In genomic region chr4:136248464-136249331, GRCm38 (mm10) we compare ENCODE assay signal across 8 mouse cellular contexts. TPM values are rescaled to one million over a fixed set of nuclear protein-coding genes. Genes with fewer than 3 reads are reported as not detected.
A peak's percentile ranks its signal among the peaks of the same experiment; 100 is the strongest.
DNase-seq lines count a peak whose midpoint lies in the region; ATAC-seq lines count a peak whose summit lies in the region.

No protein-coding gene starts in this region.

- peak overlapping the region; percentile 8; the same call in 1 of the 2 replicates for H3K9ac ChIP-seq in hindbrain, embryonic 15.5 days
- H3K9ac ChIP-seq in liver, embryonic 11.5 days (ENCODE audit: low read depth, low read length), result peak overlapping the region; percentile 41; the same call in 1 of the 2 replicates
- H3K9ac ChIP-seq in stomach, embryonic 16.5 days (ENCODE audit: low read length), result peak overlapping the region; percentile 73

- H3K9me3 ChIP-seq in embryonic facial prominence, embryonic 10.5 days, result no peaks in the 10 kb centered on the region
- no peaks in the 10 kb centered on the region for H3K9me3 ChIP-seq in hindbrain, embryonic 15.5 days
- H3K9me3 ChIP-seq in liver, embryonic 11.5 days (ENCODE audit: control insufficient read depth, low read length), result no peaks in the 10 kb centered on the region
- no peaks in the 10 kb centered on the region for H3K9me3 ChIP-seq in stomach, embryonic 16.5 days (replicated peaks; ENCODE audit: control insufficient read depth, low read length)

- H3K4me2 ChIP-seq in hindbrain, embryonic 15.5 days, result peak overlapping the region; percentile 67
- peak overlapping the region; percentile 72 for H3K4me2 ChIP-seq in liver, embryonic 11.5 days
- H3K4me2 ChIP-seq in stomach, embryonic 16.5 days (ENCODE audit: low read depth, low read length), result peak overlapping the region; percentile 91

- DNase-seq in CD4-positive, CD25-positive, alpha-beta regulatory T cell, adult 2 months (ENCODE audit: low read depth, low spot score), result peak; percentile 41
- peak; percentile 51 for DNase-seq in embryonic facial prominence, embryonic 10.5 days (ENCODE audit: low spot score)
- no peak for DNase-seq in liver, embryonic 11.5 days (ENCODE audit: low spot score)
- no peak for DNase-seq in right cerebral cortex, postnatal 36 days (ENCODE audit: low spot score in 2 of 2)

- H3K4me3 ChIP-seq in embryonic facial prominence, embryonic 10.5 days, result peak overlapping the region; percentile 65
- peak overlapping the region; percentile 36 for H3K4me3 ChIP-seq in hindbrain, embryonic 15.5 days
- peak overlapping the region; percentile 53 for H3K4me3 ChIP-seq in liver, embryonic 11.5 days (ENCODE audit: low read depth, low read length)
- peak overlapping the region; percentile 59 for H3K4me3 ChIP-seq in stomach, embryonic 16.5 days (replicated peaks; ENCODE audit: low read length)

- under 1% methylated on average over 37 of the region's 37 CpGs for WGBS in embryonic facial prominence, embryonic 10.5 days
- WGBS in hindbrain, embryonic 15.5 days, result under 1% methylated on average over 36 of the region's 37 CpGs
- 3% methylated on average over 37 of the region's 37 CpGs for WGBS in liver, embryonic 11.5 days
- 3% methylated on average over 37 of the region's 37 CpGs for WGBS in stomach, embryonic 16.5 days

- peak overlapping the region; percentile 26; the same call in 1 of the 2 replicates for H3K27ac ChIP-seq in embryonic facial prominence, embryonic 10.5 days (replicated peaks)
- no peak overlapping the region for H3K27ac ChIP-seq in hindbrain, embryonic 15.5 days (replicated peaks)
- no peak overlapping the region for H3K27ac ChIP-seq in liver, embryonic 11.5 days (ENCODE audit: low read depth, low read length)
- H3K27ac ChIP-seq in stomach, embryonic 16.5 days (ENCODE audit: low read length), result peak overlapping the region; percentile 82; the same call in 1 of the 2 replicates

- ATAC-seq in CD4-positive, CD25-positive, alpha-beta regulatory T cell, adult 4 months, result no peak
- ATAC-seq in hindbrain, embryonic 15.5 days (ENCODE audit: low FRiP score, low read depth), result no peak
- no peak; the same call in 1 of the 2 replicates for ATAC-seq in liver, embryonic 11.5 days (replicated peaks; ENCODE audit: low FRiP score)
- no peak for ATAC-seq in stomach, embryonic 16.5 days (ENCODE audit: insufficient read depth, low FRiP score)
- ATAC-seq in megakaryocyte progenitor cell, adult 5-6 weeks (replicated peaks; ENCODE audit: poor library complexity), result no peak

- no peaks in the 10 kb centered on the region for H3K36me3 ChIP-seq in embryonic facial prominence, embryonic 10.5 days (replicated peaks)
- H3K36me3 ChIP-seq in hindbrain, embryonic 15.5 days, result no peaks in the 10 kb centered on the region
- no peaks in the 10 kb centered on the region for H3K36me3 ChIP-seq in liver, embryonic 11.5 days (ENCODE audit: control insufficient read depth, insufficient read depth, low read length)
- 0 out of 2 replicates have a peak, but pooled peaks cover 2% of the 10 kb centered on the region for H3K36me3 ChIP-seq in stomach, embryonic 16.5 days (ENCODE audit: control insufficient read depth, insufficient read depth, low read length)

- peaks cover 91% of the 10 kb centered on the region for H3K27me3 ChIP-seq in embryonic facial prominence, embryonic 10.5 days (replicated peaks; ENCODE audit: low read depth, poor library complexity, severe bottlenecking)
- H3K27me3 ChIP-seq in hindbrain, embryonic 15.5 days, result peaks cover 60% of the 10 kb centered on the region
- H3K27me3 ChIP-seq in liver, embryonic 11.5 days (replicated peaks; ENCODE audit: control insufficient read depth, insufficient read depth, low read length), result peaks cover 72% of the 10 kb centered on the region
- H3K27me3 ChIP-seq in stomach, embryonic 16.5 days (ENCODE audit: control insufficient read depth, insufficient read depth, low read length), result peaks cover 17% of the 10 kb centered on the region

- H3K4me1 ChIP-seq in embryonic facial prominence, embryonic 10.5 days, result peaks cover 44% of the 10 kb centered on the region
- peaks cover 31% of the 10 kb centered on the region for H3K4me1 ChIP-seq in hindbrain, embryonic 15.5 days (replicated peaks)
- peaks cover 11% of the 10 kb centered on the region for H3K4me1 ChIP-seq in liver, embryonic 11.5 days (replicated peaks; ENCODE audit: control insufficient read depth, insufficient read depth, low read length)
- peaks cover 40% of the 10 kb centered on the region for H3K4me1 ChIP-seq in stomach, embryonic 16.5 days (ENCODE audit: control insufficient read depth, insufficient read depth, low read length)

RNA-seq across cellular contexts. Expression of gene Tcea3, which starts 1.2 kb away (rescaled TPM):
- 1 to 10 TPM in 1 of 2 experiments, not detected in 1; 1.2 TPM for polyA plus RNA-seq in CD4-positive, CD25-positive, alpha-beta regulatory T cell, adult 4 months (2017; shearing (Covaris generic))
- polyA plus RNA-seq in embryonic facial prominence, embryonic 10.5 days (2016; fragmentation: Nextera tagmentation; extraction: Ambion mirVana), result 0.83 and 0.97 TPM in 2 replicates
- 2.4 TPM in 2 replicates for polyA plus RNA-seq in hindbrain, embryonic 15.5 days (2015; fragmentation: Nextera tagmentation; extraction: Ambion mirVana)
- polyA plus RNA-seq in liver, embryonic 11.5 days (2014; fragmentation: Nextera tagmentation; extraction: Ambion mirVana), result 16.4 and 17.3 TPM in 2 replicates
- 23.9 and 29.1 TPM in 2 replicates for polyA plus RNA-seq in stomach, embryonic 16.5 days (2015; fragmentation: Nextera tagmentation; extraction: Ambion mirVana)
- total RNA-seq in megakaryocyte progenitor cell, adult 5-6 weeks (2015), result 0.10 TPM in 1 of 2 replicates, not detected in the other
- total RNA-seq in megakaryocyte progenitor cell, adult 5-6 weeks (2017), result 0.33 and 0.41 TPM in 2 replicates

RNA-seq across cellular contexts. Expression of gene Zfp46, which starts 35.8 kb away (rescaled TPM):
- polyA plus RNA-seq in CD4-positive, CD25-positive, alpha-beta regulatory T cell, adult 4 months (2017; shearing (Covaris generic)), result 10 to 100 TPM in 1 of 2 experiments, 1 to 10 TPM in 1; 9.7 to 12.3 TPM
- polyA plus RNA-seq in embryonic facial prominence, embryonic 10.5 days (2016; fragmentation: Nextera tagmentation; extraction: Ambion mirVana), result 24.2 and 26.2 TPM in 2 replicates
- polyA plus RNA-seq in hindbrain, embryonic 15.5 days (2015; fragmentation: Nextera tagmentation; extraction: Ambion mirVana), result 38.8 and 41.3 TPM in 2 replicates
- polyA plus RNA-seq in liver, embryonic 11.5 days (2014; fragmentation: Nextera tagmentation; extraction: Ambion mirVana), result 10.5 and 11.9 TPM in 2 replicates
- polyA plus RNA-seq in stomach, embryonic 16.5 days (2015; fragmentation: Nextera tagmentation; extraction: Ambion mirVana), result 23.9 and 25.9 TPM in 2 replicates
- total RNA-seq in megakaryocyte progenitor cell, adult 5-6 weeks (2015), result 6.7 and 7.7 TPM in 2 replicates
- 7.4 and 7.9 TPM in 2 replicates for total RNA-seq in megakaryocyte progenitor cell, adult 5-6 weeks (2017)

RNA-seq across cellular contexts. Expression of gene Asap3, which starts 42.5 kb away (rescaled TPM):
- polyA plus RNA-seq in CD4-positive, CD25-positive, alpha-beta regulatory T cell, adult 4 months (2017; shearing (Covaris generic)), result not detected
- polyA plus RNA-seq in embryonic facial prominence, embryonic 10.5 days (2016; fragmentation: Nextera tagmentation; extraction: Ambion mirVana), result 4.2 and 5.3 TPM in 2 replicates
- 5.8 and 6.5 TPM in 2 replicates for polyA plus RNA-seq in hindbrain, embryonic 15.5 days (2015; fragmentation: Nextera tagmentation; extraction: Ambion mirVana)
- 1.8 and 2.9 TPM in 2 replicates for polyA plus RNA-seq in liver, embryonic 11.5 days (2014; fragmentation: Nextera tagmentation; extraction: Ambion mirVana)
- 7.0 and 7.1 TPM in 2 replicates for polyA plus RNA-seq in stomach, embryonic 16.5 days (2015; fragmentation: Nextera tagmentation; extraction: Ambion mirVana)
- total RNA-seq in megakaryocyte progenitor cell, adult 5-6 weeks (2015), result not detected in 2 replicates
- total RNA-seq in megakaryocyte progenitor cell, adult 5-6 weeks (2017), result not detected in 2 replicates

Comparison
In these comparisons a context has a peak if more than half of its experiments do, and no peak if none do; other contexts are left out.
1. DNase-seq: peak in CD4-positive, CD25-positive, alpha-beta regulatory T cell, adult 2 months (single experiment) and embryonic facial prominence, embryonic 10.5 days (single experiment); none in liver, embryonic 11.5 days (single experiment) and right cerebral cortex, postnatal 36 days (0 of 2).
2. H3K27ac ChIP-seq: peak in embryonic facial prominence, embryonic 10.5 days (single experiment) and stomach, embryonic 16.5 days (single experiment); none in hindbrain, embryonic 15.5 days (single experiment) and liver, embryonic 11.5 days (single experiment).
3. H3K9ac ChIP-seq: peak in every context shown above with its lines; median percentile 73 in stomach, embryonic 16.5 days; 41 in liver, embryonic 11.5 days; 8 in hindbrain, embryonic 15.5 days.
4. Peak in every context shown above with its lines, with median percentiles within 50 percentile points of each other: H3K4me3 ChIP-seq and H3K4me2 ChIP-seq.